Mouse (Mus musculus) heart, embryonic 11.5 days (tissue): Measurements from ENCODE around the gene Noxred1. TPM values are rescaled to one million over a fixed set of nuclear protein-coding genes. Genes with fewer than 3 reads are reported as not detected.

Experiments used
- ATAC-seq: fragments of 200-750 bp; cut with Nextera tagmentation; replicated peaks from 2 replicates; pipeline ENCODE4 v1.8.0; 2017; ENCODE audit warnings: moderate library complexity; ENCODE audit not compliant: insufficient number of reproducible peaks, low FRiP score, low TSS enrichment
- H3K27ac ChIP-seq: fragments of 300-500 bp; sonication (generic); 2 replicates; pipeline ENCODE4 v1.5.1; 2014; ENCODE audit warnings: mild to moderate bottlenecking, low read depth, low read length
- H3K27me3 ChIP-seq: fragments of 300-500 bp; sonication (generic); 2 replicates; pipeline ENCODE4 v1.6.1; 2014; ENCODE audit warnings: mild to moderate bottlenecking, low read length, mixed read lengths; ENCODE audit not compliant: control insufficient read depth, insufficient read depth
- H3K36me3 ChIP-seq: fragments of 300-500 bp; sonication (generic); 2 replicates; pipeline ENCODE4 v1.6.1; 2014; ENCODE audit warnings: mild to moderate bottlenecking, low read length, moderate library complexity, mixed read lengths; ENCODE audit not compliant: control insufficient read depth, insufficient read depth
- H3K4me1 ChIP-seq: fragments of 300-500 bp; sonication (generic); 2 replicates; pipeline ENCODE4 v1.6.1; 2014; ENCODE audit warnings: low read length; ENCODE audit not compliant: control insufficient read depth, insufficient read depth
- H3K4me2 ChIP-seq: fragments of 300-500 bp; sonication (generic); 2 replicates; pipeline ENCODE4 v1.6.1; 2014; ENCODE audit warnings: mild to moderate bottlenecking, moderate library complexity
- H3K4me3 ChIP-seq: fragments of 300-500 bp; sonication (generic); 2 replicates; pipeline ENCODE4 v1.5.1; 2014; ENCODE audit warnings: low read depth, low read length
- H3K9ac ChIP-seq: fragments of 300-500 bp; sonication (generic); 2 replicates; pipeline ENCODE4 v1.6.1; 2014; ENCODE audit warnings: mild to moderate bottlenecking, low read depth, low read length, moderate library complexity
- H3K9me3 ChIP-seq: fragments of 300-500 bp; sonication (generic); replicated peaks from 2 replicates; pipeline ENCODE4 v1.6.1; 2016; ENCODE audit warnings: low read length; ENCODE audit not compliant: control insufficient read depth
- WGBS: fragments of 180-500 bp; shearing (Covaris S2); extraction: QIAGEN DNeasy Blood & Tissue Kit; methylation state at CpG from one replicate; pipeline ENCODE4 v1.1.7; 2014; ENCODE audit not compliant: insufficient replicate concordance; 5-methylcytosine and 5-hydroxymethylcytosine counted together
- microRNA-seq: library from miRNA; unstranded; fragments of <30 nt; microRNA quantifications from one replicate; pipeline ENCODE4, GENCODE M21; 2016; ENCODE audit warnings: borderline number of aligned reads
- polyA plus RNA-seq: library from polyadenylated mRNA; unstranded; fragments of >200 nt; fragmentation: Nextera tagmentation; extraction: Ambion mirVana; gene quantifications from 2 replicates; pipeline ENCODE4 v1.2.1, GENCODE M21; 2014

The Noxred1 gene
- polyA plus RNA-seq, 1 experiment from 2014 or later = 1.2 TPM

DNA sequence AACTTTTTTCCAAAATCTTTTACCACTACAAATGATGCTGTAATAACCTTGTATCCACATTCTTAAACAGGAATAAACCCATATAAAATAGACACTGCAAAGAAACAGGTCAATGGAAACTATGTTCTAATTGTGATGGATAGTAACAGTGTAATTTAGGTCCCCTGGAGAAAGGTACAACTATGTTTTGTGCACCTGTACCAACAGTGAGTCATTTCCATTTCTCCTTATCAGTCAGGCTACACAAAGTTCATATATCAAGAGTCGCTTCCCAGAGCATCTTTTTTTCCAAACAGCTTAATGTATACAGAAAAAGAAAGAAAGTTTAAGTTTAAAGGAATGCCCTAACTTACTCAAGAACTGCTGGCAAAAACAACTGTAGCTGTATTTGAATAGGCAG is 43.5 kb downstream of the Noxred1 start:
- Histone ChIP-seq H3K4me1 (peaks cover 3% of the 10 kb centered on the region; the same call in 1 of the 2 replicates), H3K9ac (no peak overlapping the region), H3K4me3 (no peak overlapping the region), H3K4me2 (no peak overlapping the region), H3K36me3 (no peaks in the 10 kb centered on the region), H3K9me3 (no peaks in the 10 kb centered on the region), H3K27ac (no peak overlapping the region), H3K27me3 (no peaks in the 10 kb centered on the region)
- WGBS = 70% methylated on average over 1 of the region's 1 CpGs
- ATAC-seq = no peak

DNA sequence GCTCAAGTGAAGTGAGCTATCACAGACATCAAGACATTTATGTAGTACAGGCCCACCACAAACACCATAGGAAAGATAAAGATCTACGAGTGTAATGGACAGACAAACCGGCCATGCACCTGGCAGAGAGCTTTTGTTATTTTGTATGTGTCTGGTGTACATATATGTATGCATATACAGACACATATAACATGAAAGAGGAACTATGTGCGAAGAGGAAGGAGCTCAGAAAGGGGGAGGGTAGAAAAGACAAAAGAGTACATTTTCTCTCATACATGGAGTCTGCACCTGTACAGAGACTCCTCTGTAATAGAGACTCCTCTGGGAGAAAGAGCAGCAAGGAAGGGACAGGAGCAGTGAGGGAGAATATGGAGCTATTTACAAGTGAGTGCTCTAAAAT is 45.5 kb downstream of the Noxred1 start:
- Histone ChIP-seq H3K36me3 (no peaks in the 10 kb centered on the region), H3K4me1 (no peaks in the 10 kb centered on the region), H3K27me3 (no peaks in the 10 kb centered on the region), H3K9me3 (no peaks in the 10 kb centered on the region), H3K4me2 (no peak overlapping the region), H3K4me3 (no peak overlapping the region), H3K27ac (no peak overlapping the region), H3K9ac (no peak overlapping the region)
- ATAC-seq = no peak
- 85% methylated on average over 3 of the region's 3 CpGs for WGBS

DNA sequence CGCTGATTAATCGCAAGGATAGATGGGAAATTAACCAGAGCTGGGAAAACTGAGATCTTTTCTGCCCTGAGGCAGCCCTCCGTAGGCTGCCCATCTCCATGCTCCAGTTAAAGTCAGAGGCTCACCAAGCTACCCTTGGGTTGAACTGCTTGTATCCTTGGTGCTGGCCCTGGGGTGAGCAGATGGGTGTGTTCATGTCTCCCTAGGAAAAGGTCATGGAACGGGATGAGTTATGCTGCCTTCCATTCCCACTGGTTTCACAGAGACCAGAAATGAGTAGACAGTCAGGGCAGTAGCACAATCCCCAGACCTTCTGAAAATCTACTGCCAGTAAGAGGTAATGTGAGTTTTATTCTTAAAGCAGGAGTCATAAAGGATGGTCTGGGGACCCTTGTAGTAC is 60.9 kb downstream of the Noxred1 start:
- no peaks in the 10 kb centered on the region for H3K4me1 ChIP-seq
- H3K36me3 ChIP-seq = no peaks in the 10 kb centered on the region
- no peaks in the 10 kb centered on the region for H3K27me3 ChIP-seq
- no peak overlapping the region for H3K4me3 ChIP-seq
- no peak overlapping the region for H3K4me2 ChIP-seq
- no peak for ATAC-seq
- WGBS = 92% methylated on average over 4 of the region's 4 CpGs
- H3K9me3 ChIP-seq = no peaks in the 10 kb centered on the region
- H3K9ac ChIP-seq = no peak overlapping the region
- no peak overlapping the region for H3K27ac ChIP-seq

DNA sequence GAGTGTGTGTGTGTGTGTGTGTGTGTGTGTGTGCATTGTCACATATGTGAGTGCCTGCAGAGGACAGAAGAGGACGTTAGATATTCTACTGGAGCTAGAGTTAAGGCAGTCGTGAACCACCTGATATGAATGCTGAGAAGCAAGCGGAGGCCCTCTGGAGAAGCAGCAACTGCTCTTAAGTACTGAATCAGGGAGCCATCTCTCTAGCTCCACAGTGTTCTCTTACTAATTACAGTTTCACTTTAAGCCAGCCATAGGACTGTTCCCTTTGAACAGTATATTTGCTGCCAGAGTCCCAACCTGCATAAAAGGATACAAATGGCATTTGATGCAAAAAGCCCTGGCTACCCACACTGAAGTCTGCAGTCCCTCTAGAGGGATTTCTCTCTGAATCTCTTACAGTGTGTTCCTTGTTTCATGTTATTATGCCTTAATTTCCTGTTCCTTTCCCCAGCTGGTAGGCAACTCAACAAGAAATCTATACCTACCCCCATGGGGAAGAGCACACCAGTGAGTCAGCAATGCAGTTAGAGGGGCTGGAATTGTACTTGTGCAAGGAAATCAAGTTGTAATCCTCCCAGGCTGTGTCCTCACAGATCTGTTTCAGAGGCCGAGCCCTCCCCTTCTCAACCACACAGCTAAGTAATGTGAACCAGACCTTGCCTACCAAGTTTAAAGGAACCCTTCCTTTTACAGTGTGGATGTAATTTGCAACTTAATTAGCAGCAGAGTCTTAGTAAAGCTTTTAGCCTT is 63.2 kb downstream of the Noxred1 start:
- no peak overlapping the region for H3K9ac ChIP-seq
- no peak overlapping the region for H3K4me3 ChIP-seq
- no peak overlapping the region for H3K27ac ChIP-seq
- H3K9me3 ChIP-seq = no peaks in the 10 kb centered on the region
- no peak for ATAC-seq
- no peaks in the 10 kb centered on the region for H3K36me3 ChIP-seq
- no peaks in the 10 kb centered on the region for H3K27me3 ChIP-seq
- no peaks in the 10 kb centered on the region for H3K4me1 ChIP-seq
- no peak overlapping the region for H3K4me2 ChIP-seq
- 62% methylated on average over 4 of the region's 4 CpGs for WGBS

Small RNA genes within 50 kb of the gene (microRNA-seq; reads per million reads assigned to microRNA genes)
- 0.27 reads per million for gene Gm47293

Other genes with a start within 250 kb of the Noxred1 start
- gene Zdhhc22, start 248.3 kb downstream of the Noxred1 start, polyA plus RNA-seq = 0.20 TPM in 1 of 2 replicates, not detected in the other
- not detected in 2 replicates for gene Tmem63c, start 217.4 kb downstream of the Noxred1 start, polyA plus RNA-seq
- gene Ngb, start 136.2 kb downstream of the Noxred1 start, polyA plus RNA-seq = 0.16 TPM in 1 of 2 replicates, not detected in the other
- gene Gstz1, start 91.6 kb downstream of the Noxred1 start, polyA plus RNA-seq = 49.0 and 52.7 TPM in 2 replicates
- gene Pomt2, start 90.8 kb downstream of the Noxred1 start, polyA plus RNA-seq = 14.5 and 15.2 TPM in 2 replicates
- 2.0 and 3.2 TPM in 2 replicates for gene Samd15, start 39.0 kb downstream of the Noxred1 start, polyA plus RNA-seq
- gene Tmed8, start 38.3 kb downstream of the Noxred1 start, polyA plus RNA-seq = 2.1 and 3.0 TPM in 2 replicates
- 34.8 and 36.9 TPM in 2 replicates for gene Vipas39, start 27.5 kb upstream of the Noxred1 start, polyA plus RNA-seq
- 196 and 214 TPM in 2 replicates for gene Ahsa1, start 27.7 kb upstream of the Noxred1 start, polyA plus RNA-seq
- 0.44 and 0.83 TPM in 2 replicates for gene Ism2, start 61.0 kb upstream of the Noxred1 start, polyA plus RNA-seq
- 73.2 and 82.1 TPM in 2 replicates for gene Sptlc2, start 149.6 kb upstream of the Noxred1 start, polyA plus RNA-seq
- 256 and 291 TPM in 2 replicates for gene Slirp, start 205.2 kb upstream of the Noxred1 start, polyA plus RNA-seq
- gene Alkbh1, start 205.3 kb upstream of the Noxred1 start, polyA plus RNA-seq = 39.6 and 52.6 TPM in 2 replicates
- gene Snw1, start 233.5 kb upstream of the Noxred1 start, polyA plus RNA-seq = 95.7 and 95.9 TPM in 2 replicates